Mouse (Mus musculus) adrenal gland, postnatal 25 days (tissue): ENCODE measurements at regions not wholly inside any gene's neighbourhood (a gene's known extent, or its start where the extent isn't known, plus 50 kb on each side); places are given as distances from the start of the nearest gene placed in this dataset.

Experiments
- DNase-seq: peaks from one replicate; pipeline ENCODE4 v3.0.0; 2021; ENCODE audit warnings: mixed read lengths

DNA sequence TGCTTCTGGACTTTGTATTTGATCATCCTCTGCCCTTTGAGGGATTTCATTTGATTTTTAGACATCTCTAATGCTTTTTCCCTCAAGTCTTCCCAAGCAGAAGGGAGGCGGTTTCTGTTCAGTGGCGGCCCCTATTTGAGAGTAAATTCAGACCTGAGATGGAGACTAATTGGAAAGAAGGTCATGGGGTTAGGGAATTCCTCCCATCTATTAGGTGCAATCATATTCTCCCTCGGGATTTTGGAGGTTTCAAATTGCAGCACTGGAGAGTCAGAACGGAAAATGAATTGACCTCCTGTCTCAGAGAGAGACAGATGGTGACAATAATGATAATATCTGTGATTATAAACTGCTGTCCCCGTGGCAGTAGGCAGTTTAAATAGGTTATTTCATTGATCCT, 285.6 kb downstream of the 1810013L24Rik start:
- DNase-seq: no peak

DNA sequence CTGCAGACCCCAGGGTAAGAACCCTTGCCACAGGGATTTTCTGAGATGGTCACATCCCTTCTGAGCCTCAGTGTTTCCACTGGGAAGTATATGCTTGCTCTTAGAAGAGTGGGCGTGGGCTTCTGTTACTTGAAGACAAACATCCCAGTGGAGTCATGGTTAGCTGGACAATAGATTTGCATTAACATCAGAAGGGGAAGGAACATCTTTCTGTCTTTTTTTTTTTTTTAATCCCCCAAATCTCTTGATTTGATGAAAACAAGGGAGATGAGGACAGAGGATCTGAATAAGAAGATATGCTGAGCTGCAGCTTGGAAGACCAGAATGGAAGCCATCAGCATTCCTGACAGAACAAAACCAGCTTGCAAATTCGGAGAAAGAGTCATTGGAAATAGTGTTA, 291.7 kb downstream of the 1810013L24Rik start:
- DNase-seq: no peak

DNA sequence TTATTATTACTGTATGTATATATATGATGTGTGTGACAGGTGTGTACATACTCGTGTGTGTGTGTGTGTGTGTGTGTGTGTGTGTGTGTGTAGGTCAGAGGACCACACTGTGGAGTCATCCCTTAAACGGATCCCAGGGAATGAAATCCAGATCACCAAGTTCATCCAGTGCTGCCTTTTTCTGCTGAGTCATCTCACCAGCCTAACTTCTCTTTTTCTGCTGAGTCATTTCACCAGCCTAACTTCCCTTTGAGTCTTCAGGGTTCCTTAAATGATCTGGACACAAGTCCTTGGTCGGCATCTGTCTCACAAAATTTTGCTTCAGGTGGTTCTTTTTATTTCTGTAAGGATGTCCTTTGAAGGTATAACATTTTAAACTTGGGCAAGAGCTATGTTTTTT, 302.2 kb downstream of the 1810013L24Rik start:
- no peak for DNase-seq

DNA sequence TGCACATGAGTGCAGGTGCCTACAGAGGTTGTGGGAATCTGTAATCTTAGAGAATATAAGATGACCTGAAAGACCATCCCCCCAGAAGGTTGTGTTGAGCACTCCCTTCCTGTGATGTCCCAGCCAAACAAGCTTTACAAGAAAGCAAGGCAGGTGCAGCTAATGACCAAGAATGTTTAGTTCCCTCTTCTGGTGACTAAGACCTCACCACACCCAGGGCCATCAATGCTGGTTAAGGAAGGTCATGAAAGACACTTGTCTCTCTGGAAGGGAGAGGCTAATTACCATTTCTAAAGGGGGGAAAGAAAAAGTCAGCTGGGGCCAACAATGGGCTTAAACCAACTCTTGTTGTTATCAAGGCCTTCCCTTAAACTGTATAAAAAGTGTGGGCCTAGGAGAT, 302.9 kb downstream of the 1810013L24Rik start:
- no peak for DNase-seq

DNA sequence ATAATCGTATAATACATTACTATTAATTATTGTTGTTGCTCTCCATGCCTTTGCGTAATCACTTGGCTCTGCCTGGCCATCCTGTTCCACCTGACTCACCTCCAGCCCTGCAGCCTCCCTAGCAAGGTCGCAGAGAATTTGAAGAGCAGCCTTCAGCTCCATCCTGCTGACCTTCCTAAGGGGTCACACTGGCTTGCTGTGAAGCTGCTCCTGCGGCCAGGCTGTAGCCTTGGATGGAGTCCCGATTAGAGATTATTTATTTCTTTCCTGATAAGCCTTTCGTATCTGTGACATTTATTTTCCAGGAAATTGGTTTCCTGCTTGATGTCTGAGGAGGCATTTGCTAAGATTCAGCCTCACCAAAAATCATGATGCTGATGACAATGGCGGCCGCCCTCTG, 305.5 kb downstream of the 1810013L24Rik start:
- DNase-seq: peak; percentile 46

DNA sequence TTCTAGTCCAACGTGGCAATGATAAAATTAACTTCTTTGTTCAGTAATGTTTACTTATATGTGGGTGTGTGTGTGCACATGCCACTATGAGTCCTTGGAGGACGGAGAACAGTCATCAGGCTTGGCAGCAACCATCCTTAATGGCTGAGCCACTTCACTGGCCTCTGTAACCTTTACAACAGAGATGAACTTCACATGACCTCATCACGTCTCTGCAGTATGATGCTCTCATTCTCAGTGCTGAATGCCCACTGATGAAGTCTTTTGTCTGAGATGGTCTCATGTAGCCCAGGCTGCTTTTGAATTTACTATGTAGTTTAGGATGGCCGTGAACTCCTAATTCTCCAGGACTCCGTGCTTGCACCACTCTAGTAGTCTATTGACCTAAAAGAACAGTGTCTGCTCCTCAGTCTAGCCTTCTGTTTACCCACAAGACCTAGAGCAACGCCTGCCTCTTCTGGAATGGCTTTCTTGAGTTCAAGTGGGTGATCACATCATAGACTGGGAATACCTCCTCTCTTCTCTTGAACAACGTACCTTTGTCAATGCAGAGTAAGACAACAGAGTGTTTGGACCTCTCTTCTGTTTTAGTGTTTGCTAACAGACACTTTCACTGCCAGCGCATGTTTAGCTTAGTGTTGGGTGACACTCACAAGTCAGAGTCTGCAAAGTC, 308.8 kb downstream of the 1810013L24Rik start:
- DNase-seq: no peak

DNA sequence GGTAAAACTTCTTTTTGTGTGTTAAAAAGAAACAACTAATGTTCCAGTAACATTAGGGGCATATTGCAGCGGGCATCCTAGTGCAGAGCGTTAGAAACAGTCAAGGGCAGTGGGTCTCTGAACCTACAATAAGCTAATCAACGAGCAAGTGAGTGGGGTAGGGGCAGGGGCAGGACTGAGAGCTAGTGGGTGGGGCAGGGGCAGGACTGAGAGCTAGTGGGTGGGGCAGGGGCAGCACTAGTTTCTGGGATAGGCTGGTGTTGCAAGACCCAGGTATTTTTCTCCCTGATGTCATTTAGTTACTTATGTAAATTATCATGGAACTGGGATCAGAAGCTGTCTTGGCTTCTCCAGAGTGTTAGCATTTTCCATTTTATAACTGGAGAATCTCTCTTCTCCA, 309.5 kb downstream of the 1810013L24Rik start:
- no peak for DNase-seq

DNA sequence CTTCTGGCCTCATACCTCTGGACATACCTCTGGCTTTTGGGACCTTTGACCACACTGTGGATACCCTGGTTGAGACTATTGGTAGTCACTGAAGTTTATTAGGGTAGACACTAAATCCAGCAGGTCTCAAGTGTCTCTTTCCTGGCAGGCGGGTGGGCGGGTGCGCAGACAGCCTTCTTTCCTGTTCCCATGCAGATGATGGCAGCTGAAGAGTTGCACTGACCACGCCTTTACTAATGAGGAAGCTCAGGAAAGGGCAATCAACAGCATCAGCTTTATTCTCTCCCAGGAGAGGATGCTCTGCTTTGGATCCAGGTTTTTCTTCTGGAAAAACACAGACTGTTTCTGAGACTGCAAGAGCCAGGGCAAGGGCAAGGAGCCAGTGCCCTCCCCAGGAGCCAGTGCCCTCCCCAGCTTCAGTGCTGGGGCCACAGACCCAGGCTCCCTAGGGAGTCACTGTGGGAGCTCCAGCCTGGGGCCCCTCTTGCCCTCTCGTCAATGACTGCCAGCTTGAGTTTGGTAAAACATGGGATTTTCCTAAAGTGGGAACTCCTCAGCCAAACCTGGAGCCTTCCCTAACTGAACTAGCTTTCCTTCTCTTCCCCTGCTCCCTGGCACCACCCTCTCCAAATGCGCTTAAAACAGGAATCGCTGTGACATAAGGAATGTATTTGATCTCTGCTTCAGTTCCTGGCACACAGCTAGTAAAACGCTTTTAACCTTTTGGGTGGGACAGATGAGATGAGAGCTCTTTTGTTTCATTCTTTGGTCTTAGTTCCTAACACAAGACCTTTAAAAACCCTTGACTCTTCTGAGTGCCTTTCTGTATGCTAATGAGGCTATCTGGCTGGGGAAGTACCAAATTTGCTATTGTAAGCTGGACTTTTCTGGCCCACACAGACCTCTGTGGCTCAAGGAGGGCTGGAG, 319.6 kb downstream of the 1810013L24Rik start:
- DNase-seq: no peak

DNA sequence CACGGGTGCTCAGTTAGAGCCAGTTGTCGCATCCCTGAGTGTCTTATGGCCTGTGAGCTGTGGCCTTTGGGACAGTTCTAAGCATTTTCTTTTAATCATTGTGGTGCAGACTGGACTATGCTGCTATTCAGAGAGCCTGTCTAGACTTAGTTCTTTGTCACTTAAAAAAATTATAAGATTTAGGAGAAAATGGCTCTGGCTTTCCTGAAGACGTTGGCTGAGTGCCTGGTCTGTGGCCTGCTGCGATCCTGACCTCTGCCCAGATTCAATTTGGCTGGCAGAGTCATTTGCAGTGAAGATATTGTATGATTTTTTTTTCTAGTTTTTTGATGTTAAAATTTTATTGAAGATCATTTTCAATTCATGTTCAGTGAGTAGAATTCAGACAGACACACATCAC, 322.0 kb downstream of the 1810013L24Rik start:
- DNase-seq: peak; percentile 28

DNA sequence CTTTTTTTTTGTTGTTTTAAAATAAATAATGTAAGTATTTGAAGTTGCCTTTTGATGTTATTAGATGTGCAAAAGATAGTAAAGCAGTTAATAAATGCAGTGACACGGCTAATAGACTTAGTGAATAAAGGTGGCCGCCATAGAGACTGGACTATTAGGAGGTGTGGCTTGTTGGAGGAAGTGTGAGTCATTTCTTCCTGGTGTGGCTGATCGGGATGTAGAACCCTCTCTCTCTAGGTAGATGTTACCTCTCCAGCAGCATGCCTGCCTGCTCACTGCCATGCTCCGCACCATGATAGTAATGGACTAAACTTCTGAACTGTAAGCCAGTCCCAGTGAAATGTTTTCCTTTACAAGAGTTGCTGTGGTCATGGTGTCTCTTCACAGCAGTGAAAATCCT, 323.6 kb downstream of the 1810013L24Rik start:
- DNase-seq: no peak

DNA sequence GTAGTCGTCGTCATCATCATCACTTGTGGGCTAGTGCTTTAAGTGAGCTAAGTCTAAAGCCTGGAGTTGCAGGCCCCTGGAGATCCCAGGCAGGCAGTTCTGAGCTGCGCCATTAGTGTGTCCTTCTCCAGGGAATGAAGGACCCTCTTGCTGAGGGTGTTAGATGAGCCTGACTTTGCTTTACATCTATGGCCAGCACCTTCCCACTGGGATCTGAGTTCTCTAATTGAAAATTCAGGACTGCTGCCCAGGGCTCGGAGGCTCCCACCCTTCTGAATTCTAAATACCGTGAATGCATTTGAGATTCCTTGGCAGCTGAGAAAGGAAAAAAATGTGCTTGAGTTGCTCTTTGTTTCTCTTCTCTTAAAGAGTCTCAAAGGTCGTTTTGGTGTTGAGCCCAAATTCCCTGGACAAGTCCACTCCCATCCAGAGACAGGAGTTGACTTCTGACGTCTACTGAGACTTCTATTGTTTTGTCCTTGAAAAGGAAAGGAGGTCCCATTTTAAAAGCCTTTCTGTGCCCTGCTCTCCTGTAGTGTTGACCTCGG, 335.9 kb downstream of the 1810013L24Rik start:
- DNase-seq: no peak

DNA sequence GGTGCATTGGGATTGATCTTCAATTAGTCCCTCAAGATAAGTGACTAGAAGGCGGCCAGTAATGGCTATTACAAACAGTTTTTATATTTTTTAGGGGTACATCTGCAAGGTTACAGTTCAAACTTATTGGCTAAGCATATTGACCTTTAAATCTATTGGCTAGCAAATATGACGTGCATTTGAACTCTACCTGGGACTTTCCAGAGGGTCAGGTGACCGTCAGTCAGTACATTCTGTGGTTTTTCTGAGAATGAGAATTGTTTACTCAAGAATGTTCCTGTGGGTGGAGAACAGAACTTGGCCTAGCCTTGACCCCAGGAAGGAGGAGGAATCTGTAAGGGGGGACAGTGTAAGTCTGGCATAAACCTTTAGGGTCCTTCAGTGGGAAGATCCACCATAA, 346.5 kb downstream of the 1810013L24Rik start:
- DNase-seq: no peak

DNA sequence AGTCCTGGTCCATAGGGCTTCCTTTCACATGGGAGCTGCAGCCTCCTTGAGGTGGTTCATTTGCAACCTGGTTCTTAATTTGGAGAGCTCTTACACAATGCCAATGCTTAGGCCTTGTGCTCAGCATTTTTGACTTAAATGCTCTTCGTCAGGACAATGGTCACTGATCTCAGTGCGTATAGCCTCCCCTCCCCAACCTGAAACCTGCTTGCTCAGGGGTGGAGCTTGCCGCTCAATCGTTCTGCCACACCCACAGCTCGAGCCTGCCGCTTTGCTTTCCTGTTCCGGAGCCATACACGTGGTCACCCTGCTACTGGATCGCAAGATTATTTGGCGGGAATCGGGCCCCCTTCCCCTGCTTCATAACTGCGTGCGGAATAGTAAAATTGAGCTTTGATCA, 365.9 kb downstream of the 1810013L24Rik start:
- DNase-seq: no peak

DNA sequence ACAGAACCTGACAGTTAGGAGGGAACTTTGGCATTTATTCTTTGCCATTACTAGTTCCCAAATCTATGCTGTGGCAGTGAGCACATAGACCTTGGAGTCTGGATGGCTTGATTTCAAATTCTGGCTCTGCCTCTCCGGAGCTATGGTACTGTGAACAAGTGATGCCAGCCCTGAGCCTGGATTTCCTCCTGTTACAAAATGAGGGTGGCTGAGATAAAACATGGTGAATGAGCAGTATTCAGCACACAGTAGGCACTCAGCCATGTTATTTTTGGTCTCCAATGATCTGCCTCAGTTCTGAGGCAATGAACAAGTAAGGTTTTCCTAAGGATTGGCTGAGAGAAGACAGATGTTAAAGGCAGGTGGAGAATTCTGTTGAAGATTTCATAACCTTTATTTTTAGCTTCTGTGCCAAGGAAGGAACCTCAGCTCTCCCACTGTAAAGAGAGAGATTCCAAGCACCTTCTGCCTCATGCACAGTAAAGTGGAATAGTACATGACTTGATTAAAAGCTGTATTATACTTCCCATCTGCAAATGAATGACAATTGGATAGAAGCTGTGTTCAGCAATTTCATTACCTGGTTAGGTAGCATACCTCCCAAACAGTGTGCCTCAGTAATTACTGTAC, 369.1 kb downstream of the 1810013L24Rik start:
- no peak for DNase-seq

DNA sequence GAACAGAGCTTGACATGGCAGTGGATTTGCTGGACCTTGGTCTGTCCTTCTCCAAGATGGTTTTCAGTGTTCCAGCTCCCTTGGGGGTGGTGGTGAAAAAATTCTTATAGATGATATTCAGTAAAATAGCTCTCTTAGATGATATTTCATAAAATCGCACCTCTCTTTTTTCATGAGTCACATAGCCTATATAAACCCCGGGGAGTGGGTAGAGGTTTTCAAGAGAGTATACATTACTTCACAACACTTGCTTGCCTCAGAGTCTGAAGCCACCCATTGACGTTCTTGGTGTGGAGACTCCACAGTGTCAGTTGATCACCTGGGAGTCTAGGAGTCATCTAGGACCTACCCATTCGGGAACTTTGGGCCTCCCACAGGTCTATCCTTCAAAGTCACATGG, 378.7 kb downstream of the 1810013L24Rik start:
- DNase-seq: no peak

DNA sequence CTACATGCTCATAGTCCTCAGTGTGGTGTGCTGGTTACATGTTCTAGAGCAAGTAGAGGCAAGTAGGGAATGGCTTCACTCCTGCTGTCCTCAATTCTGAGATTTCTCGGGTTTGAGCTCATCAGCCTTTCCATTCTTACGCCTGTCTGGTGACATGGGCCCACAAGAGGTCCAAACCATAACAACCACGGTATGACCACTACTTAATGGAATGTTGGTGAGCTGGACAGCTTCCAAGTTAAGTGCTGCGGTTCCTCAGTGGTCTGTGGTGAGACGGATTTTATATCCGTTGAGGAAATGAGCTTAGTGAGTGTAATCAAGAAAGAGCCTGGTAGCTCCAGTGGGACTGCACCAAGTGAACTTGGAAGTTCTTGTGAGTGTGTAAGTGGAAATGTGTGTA, 381.6 kb downstream of the 1810013L24Rik start:
- no peak for DNase-seq

DNA sequence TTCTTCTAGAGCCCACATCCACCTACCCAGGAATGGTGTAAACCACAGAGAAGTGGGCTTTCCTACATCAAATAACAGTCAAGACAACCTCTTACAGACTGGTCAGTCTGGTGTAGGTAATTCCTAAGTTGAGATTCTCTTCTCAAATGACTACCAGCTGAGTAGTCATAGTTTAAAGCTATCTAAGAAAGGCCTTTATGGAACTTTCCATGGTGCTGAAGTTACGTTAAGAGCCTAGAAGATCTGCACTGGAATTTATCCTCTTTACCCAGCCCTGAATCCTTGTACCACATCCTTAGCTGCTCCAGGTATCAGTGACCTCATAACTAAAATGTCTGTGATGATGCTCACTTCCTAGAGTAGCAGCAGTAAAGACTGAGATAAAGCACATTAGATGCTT, 385.2 kb downstream of the 1810013L24Rik start:
- DNase-seq: no peak

DNA sequence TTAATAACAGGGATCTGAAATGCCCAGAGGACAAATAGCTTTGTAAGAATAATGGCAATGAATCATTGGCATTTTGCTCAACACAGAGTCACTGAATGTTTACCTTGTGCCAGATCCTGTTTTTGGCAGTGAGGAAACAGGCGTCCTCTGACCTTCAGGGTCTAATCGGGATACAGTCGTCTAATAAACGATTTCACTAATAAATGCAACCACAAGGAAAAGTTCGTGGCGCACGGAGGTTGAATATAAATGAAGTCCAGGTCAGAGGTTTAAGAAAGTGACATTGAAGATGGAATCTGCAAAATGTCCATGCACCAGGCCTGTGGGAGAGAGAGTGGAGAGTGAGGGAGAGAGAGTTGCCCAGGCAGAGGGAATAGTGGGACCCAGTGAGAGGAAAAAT, 387.5 kb downstream of the 1810013L24Rik start:
- no peak for DNase-seq

DNA sequence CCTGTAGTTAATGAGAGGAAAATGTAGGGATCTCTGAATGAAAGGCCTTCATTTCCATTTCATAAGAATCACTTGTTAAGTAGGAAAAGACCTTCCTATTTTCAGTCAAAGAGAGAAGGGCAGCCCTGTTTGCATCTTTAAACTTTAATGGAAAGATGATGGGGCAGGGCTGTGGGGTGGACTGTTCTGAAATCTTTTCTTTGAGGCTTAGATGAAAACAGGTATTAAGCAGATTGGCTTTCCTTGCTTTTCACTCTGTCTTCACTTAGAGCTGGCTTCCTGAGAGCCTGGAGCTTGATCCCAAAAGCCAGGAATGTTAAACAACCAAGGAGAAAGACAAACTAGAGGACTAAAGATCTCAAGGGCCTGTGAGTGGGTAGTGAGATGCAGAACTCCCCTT, 400.3 kb downstream of the 1810013L24Rik start:
- DNase-seq: no peak

DNA sequence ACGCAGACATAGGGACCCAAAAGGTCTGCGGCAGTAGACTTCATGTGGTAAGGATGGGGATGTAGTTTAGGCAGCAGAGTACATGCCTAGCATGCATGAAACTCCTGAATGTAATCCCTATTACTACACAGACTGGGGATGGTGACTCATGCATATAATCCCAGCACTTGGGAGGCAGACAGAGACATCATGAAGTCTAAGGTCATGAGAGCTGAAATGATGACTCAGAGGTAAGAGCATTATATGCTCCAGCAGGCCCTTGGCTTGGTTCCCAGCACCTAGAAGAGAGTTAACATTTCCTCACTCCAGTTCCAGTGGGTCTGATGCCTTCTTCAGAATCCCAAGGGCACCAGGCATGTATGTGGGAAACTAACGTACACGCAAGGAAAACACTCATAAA, 412.2 kb downstream of the 1810013L24Rik start:
- peak; percentile 23 for DNase-seq

DNA sequence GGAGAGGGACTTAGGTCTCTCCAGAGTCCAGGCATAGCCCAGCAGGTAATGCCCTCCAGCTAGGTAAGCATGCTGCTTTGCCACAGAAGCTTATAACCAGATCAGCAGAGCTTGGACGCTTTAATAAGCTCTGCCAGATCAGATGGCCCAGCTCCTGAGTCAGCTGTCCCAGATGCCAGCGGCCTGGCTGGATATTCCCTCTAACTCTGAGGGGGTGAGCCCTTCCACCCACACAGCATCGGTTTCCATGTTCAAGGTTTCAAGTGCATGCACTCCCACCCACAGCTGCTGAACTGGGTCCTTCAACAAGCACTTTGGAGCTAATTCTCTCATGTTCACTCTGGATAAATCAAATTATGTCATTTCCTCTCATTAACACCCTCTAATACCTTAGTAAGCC, 417.3 kb downstream of the 1810013L24Rik start:
- DNase-seq: peak; percentile 8

DNA sequence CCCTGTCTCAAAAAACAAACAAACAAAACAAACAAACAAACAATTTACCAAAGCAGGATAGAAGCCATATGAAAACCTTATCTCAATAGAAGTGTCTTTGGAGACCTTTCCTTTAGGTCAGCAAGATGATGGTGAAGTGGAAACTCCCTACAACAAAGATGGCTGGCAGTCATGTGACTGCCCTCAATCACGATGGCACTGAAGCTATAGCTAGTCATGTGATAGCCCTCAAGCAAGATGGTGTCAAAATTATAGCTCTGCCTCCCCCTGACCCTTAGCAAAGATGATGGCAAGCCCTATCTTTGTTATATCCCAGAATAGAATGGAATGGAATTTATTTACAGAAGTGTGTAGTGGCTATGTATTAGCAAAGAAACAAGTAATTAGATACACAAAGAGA, 423.2 kb downstream of the 1810013L24Rik start:
- no peak for DNase-seq

DNA sequence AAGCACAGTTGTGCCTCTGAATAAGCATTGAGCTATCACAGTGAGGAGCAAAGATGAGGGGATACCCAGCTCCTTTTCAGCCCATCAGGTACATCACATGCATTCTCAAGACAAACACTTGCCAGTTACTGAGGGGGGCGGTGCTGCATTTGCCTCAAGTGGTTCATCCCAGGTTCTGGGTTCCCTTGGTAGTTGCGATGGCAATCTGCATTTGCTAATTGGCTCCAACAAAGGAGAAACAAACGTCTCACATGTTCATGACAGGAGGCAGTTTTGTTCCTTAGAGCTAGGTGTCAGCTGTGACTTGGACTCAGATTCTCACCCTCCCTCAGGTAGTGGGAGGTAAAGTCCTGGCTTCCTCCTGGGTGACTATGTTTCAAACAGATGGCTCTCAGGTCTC, 425.5 kb downstream of the 1810013L24Rik start:
- no peak for DNase-seq
